Mouse (Mus musculus): ENCODE measurements around the gene Pced1a. TPM values are rescaled to one million over a fixed set of nuclear protein-coding genes. Genes with fewer than 3 reads are reported as not detected.
A peak's percentile ranks its signal among the peaks of the same experiment; 100 is the strongest.

The Pced1a gene
- polyA plus RNA-seq, 1 experiment from 2014 or later, result 14.4 TPM

DNA sequence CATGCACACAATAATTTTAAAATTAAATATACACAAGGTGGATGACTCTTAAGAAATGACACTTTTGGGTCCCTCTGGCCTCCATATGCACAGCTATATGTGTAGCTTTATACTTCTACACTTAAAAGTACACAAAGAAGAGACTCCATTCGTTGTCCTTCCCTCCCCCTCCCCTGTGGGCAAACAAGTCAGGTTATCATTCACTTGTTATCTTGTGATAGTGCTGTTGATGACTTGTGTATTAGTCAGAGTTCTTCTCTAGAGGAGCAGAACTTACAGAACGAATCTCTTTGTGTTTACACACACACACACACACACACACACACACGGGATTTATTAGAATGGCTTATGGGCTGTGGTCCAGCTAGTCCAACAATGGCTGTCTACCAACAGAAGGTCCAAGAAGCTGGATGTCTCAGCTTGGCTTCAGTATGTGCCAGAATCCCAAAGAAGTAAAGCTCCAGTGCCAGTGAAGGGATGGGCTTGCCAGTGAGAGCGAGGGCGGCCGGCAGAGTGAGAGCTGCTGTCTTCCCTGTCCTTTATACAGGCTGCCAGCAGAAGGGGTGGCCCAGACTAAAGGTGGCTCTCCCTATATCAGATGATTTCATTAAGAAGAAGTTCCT lies 30.4 kb upstream of the Pced1a start:
- Histone ChIP-seq H3K36me3 (ENCODE audit: control insufficient read depth, insufficient read depth, low read length) (no peaks in the 10 kb centered on the region), H3K4me2 (ENCODE audit: low read depth, low read length) (no peak overlapping the region), H3K27ac (ENCODE audit: low read length) (no peak overlapping the region), H3K4me1 (replicated peaks; ENCODE audit: control insufficient read depth, insufficient read depth, low read length) (peaks cover 13% of the 10 kb centered on the region; the same call in 1 of the 2 replicates), H3K9ac (ENCODE audit: low read length) (no peak overlapping the region), H3K27me3 (ENCODE audit: control insufficient read depth, insufficient read depth, low read depth, low read length) (no peaks in the 10 kb centered on the region; the same call in 1 of the 2 replicates), H3K4me3 (ENCODE audit: low read length) (no peak overlapping the region), H3K9me3 (ENCODE audit: control insufficient read depth, low read length) (no peaks in the 10 kb centered on the region)
- ATAC-seq (ENCODE audit: low read depth), result no peak
- 55% methylated on average over 6 of the region's 6 CpGs for WGBS

DNA sequence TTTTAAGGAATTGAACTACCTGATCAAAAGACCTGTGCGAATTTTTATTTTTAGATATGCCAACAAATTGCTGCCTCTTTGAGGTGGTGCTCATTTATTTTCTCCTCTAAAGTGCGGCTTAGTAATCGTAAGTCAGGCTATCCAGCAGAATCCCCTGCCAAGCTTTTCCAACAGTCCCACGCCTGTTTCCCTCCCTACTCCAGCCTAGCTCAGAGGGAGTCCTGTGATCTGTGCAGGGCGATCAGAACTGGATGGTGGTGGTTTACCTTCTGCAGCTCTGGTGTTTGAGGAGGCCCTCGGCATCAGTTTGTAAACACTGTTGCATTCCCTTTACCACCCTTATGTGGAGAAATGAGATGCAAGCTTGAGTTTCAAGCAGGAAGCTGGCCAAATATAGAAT lies 28.9 kb upstream of the Pced1a start:
- peaks cover 15% of the 10 kb centered on the region; the same call in 1 of the 2 replicates for H3K4me1 ChIP-seq (replicated peaks; ENCODE audit: control insufficient read depth, insufficient read depth, low read length)
- H3K27me3 ChIP-seq (ENCODE audit: control insufficient read depth, insufficient read depth, low read depth, low read length), result peaks cover 1% of the 10 kb centered on the region
- no peak overlapping the region for H3K4me3 ChIP-seq (ENCODE audit: low read length)
- H3K9ac ChIP-seq (ENCODE audit: low read length), result no peak overlapping the region
- H3K27ac ChIP-seq (ENCODE audit: low read length), result no peak overlapping the region
- 58% methylated on average over 6 of the region's 6 CpGs for WGBS
- H3K36me3 ChIP-seq (ENCODE audit: control insufficient read depth, insufficient read depth, low read length), result no peaks in the 10 kb centered on the region
- ATAC-seq (ENCODE audit: low read depth), result no peak
- no peak overlapping the region for H3K4me2 ChIP-seq (ENCODE audit: low read depth, low read length)
- no peaks in the 10 kb centered on the region for H3K9me3 ChIP-seq (ENCODE audit: control insufficient read depth, low read length)

DNA sequence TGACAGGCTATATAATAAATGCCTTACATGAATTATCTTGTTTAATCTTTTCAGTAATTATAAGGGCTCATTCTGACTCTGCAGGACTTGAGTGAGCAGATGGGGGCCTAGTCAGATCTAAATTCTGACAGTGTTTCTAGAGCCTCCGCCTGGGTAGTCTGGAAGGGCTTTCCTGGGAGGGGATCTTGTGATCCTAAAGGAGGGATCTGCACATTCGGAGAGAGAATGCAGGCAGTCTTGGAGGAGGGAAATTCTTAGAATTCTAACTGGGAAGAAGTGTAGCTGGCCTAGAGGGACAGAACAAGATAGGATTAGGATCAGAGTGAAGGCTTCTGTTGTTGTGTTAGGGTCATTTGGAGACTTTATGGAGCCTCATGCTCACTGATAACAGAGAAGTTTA lies 27.8 kb upstream of the Pced1a start:
- Histone ChIP-seq H3K36me3 (ENCODE audit: control insufficient read depth, insufficient read depth, low read length) (no peaks in the 10 kb centered on the region), H3K4me1 (replicated peaks; ENCODE audit: control insufficient read depth, insufficient read depth, low read length) (peaks cover 15% of the 10 kb centered on the region; the same call in 1 of the 2 replicates), H3K27me3 (ENCODE audit: control insufficient read depth, insufficient read depth, low read depth, low read length) (peaks cover 6% of the 10 kb centered on the region), H3K9me3 (ENCODE audit: control insufficient read depth, low read length) (no peaks in the 10 kb centered on the region), H3K4me2 (ENCODE audit: low read depth, low read length) (no peak overlapping the region), H3K9ac (ENCODE audit: low read length) (no peak overlapping the region), H3K4me3 (ENCODE audit: low read length) (no peak overlapping the region), H3K27ac (ENCODE audit: low read length) (no peak overlapping the region)
- WGBS, result 69% methylated on average over 2 of the region's 2 CpGs
- ATAC-seq (ENCODE audit: low read depth), result no peak

DNA sequence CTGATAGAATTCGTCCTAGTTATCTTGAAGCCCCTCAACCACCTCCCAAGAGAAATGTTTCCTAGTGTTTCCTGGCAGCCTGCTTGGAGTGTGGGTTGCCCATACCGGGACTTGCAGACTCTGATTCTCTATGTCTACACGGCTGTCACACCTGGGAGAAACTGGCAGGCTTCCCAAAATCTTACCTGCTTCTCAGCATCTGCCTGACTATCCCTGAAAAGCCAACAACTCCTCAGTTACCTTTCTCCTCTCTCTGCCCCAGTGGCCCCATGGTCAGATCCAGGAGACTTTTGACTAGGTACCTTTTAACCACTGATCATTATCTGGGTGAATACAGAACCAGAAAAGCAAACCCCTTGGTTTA lies 27.2 kb upstream of the Pced1a start:
- H3K27ac ChIP-seq (ENCODE audit: low read length), result no peak overlapping the region
- H3K9me3 ChIP-seq (ENCODE audit: control insufficient read depth, low read length), result no peaks in the 10 kb centered on the region
- WGBS, result 62% methylated on average over 3 of the region's 3 CpGs
- no peaks in the 10 kb centered on the region for H3K36me3 ChIP-seq (ENCODE audit: control insufficient read depth, insufficient read depth, low read length)
- peak overlapping the region; percentile 70; the same call in 1 of the 2 replicates for H3K4me2 ChIP-seq (ENCODE audit: low read depth, low read length)
- ATAC-seq (ENCODE audit: low read depth), result no peak
- H3K9ac ChIP-seq (ENCODE audit: low read length), result no peak overlapping the region
- peaks cover 15% of the 10 kb centered on the region; the same call in 1 of the 2 replicates for H3K4me1 ChIP-seq (replicated peaks; ENCODE audit: control insufficient read depth, insufficient read depth, low read length)
- peaks cover 6% of the 10 kb centered on the region for H3K27me3 ChIP-seq (ENCODE audit: control insufficient read depth, insufficient read depth, low read depth, low read length)
- no peak overlapping the region for H3K4me3 ChIP-seq (ENCODE audit: low read length)

DNA sequence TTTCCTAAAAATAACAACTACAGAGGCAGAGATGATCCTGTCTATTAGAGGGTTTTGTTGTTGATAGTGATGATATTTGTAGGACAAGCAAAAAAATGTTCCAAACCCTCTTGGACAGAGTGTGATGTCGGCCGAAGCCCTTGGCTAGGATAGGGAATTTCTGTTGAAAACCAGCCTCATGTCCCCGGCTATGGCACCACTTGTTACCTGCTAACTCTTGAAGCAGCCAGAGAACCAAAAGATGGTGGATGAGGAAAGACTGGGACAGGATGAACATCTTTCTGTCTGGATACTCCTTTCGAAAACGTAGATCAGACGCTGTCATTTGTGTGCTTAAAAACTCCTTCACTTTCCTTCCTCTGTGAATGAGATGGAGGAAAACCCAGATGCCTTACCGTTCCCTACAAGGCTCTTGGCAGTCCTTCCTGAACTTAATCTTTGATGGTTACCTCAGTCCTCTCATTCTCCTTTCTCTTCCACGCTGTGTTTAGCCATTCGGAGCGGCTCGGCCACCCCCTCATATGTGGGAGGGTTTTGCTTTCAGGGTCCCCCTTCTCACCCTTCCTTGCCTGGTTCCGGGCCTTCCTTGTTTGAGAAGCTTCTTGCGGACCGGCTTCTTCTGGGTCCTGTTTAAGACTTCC lies 26.7 kb upstream of the Pced1a start:
- 62% methylated on average over 14 of the region's 14 CpGs for WGBS

DNA sequence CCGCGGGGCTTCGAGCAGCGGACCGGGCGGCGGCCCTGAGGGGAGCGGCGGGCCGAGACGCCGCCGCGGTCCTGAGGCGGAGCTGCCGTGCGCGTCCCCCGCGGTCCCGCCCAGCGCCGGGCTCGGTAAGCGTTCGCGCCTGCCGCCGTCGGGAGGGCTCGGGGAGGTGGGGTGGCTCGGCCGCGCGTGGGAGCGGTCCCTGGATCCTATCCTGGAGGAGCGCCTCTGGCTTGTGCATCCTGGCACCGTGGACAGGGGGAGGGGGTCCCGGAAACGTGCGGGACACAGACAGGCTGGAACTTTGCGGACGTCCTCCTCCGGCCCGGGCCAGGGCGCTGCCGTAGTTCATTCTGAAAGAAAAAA lies 25.9 kb upstream of the Pced1a start:
- Histone ChIP-seq H3K9me3 (ENCODE audit: control insufficient read depth, low read length) (no peaks in the 10 kb centered on the region), H3K27ac (ENCODE audit: low read length) (peak overlapping the region; percentile 73), H3K4me3 (ENCODE audit: low read length) (peak overlapping the region; percentile 84), H3K27me3 (ENCODE audit: control insufficient read depth, insufficient read depth, low read depth, low read length) (peaks cover 6% of the 10 kb centered on the region), H3K36me3 (ENCODE audit: control insufficient read depth, insufficient read depth, low read length) (no peaks in the 10 kb centered on the region), H3K4me2 (ENCODE audit: low read depth, low read length) (peak overlapping the region; percentile 70), H3K4me1 (replicated peaks; ENCODE audit: control insufficient read depth, insufficient read depth, low read length) (peaks cover 13% of the 10 kb centered on the region; the same call in 1 of the 2 replicates), H3K9ac (ENCODE audit: low read length) (peak overlapping the region; percentile 85)
- WGBS, result under 1% methylated on average over 35 of the region's 47 CpGs
- peak; percentile 90 for ATAC-seq (ENCODE audit: low read depth)

More for the DNA sequence above, 26.7 kb upstream of the Pced1a start:
- peak overlapping the region; percentile 85 for H3K9ac ChIP-seq (ENCODE audit: low read length)
- H3K27ac ChIP-seq (ENCODE audit: low read length), result no peak overlapping the region
- H3K36me3 ChIP-seq (ENCODE audit: control insufficient read depth, insufficient read depth, low read length), result no peaks in the 10 kb centered on the region
- peak overlapping the region; percentile 84 for H3K4me3 ChIP-seq (ENCODE audit: low read length)
- peaks cover 15% of the 10 kb centered on the region; the same call in 1 of the 2 replicates for H3K4me1 ChIP-seq (replicated peaks; ENCODE audit: control insufficient read depth, insufficient read depth, low read length)
- ATAC-seq (ENCODE audit: low read depth), result no peak
- peak overlapping the region; percentile 70 for H3K4me2 ChIP-seq (ENCODE audit: low read depth, low read length)
- H3K9me3 ChIP-seq (ENCODE audit: control insufficient read depth, low read length), result no peaks in the 10 kb centered on the region
- H3K27me3 ChIP-seq (ENCODE audit: control insufficient read depth, insufficient read depth, low read depth, low read length), result peaks cover 6% of the 10 kb centered on the region

DNA sequence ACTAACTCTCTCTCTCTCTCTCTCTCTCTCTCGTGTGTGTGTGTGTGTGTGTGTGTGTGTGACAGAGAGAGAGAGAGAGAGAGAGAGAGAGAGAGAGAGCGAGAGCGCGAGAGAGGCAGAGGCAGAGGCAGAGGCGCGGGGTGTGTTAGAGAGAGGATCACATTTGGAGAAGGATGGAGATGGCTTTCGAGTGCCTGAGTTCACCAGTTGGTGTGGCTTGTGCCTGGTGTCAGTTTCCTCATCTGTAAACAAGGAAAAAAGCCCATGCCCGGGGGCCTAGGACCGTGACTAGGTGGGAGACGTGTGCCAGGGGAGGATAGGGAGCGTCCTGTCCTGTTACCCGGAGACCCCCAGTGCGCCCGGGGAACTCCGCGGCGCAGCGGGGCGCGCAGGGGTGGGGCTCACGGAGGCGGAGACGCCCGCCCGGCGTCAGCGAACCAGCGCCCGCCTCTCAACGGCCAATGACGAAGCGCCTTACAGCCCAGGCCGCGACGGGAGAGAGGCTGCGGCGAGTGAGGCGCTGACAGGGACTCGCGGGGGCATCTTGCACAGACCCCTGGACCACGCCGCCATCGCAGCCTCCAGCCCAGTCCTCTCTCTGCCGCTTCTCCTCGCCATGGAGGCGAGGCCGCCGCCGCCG lies 25.4 kb upstream of the Pced1a start, which contains the start of gene Ptpra:
Gene Ptpra (plus strand): TSS at position 485 of the 640 bp plus-strand sequence.
- peak within 1 kb of the TSS; percentile 70 for H3K4me2 ChIP-seq (ENCODE audit: low read depth, low read length)
- H3K9me3 ChIP-seq (ENCODE audit: control insufficient read depth, low read length), result no peaks in the 10 kb centered on the region
- H3K27ac ChIP-seq (ENCODE audit: low read length), result peak within 1 kb of the TSS; percentile 73
- H3K27me3 ChIP-seq (ENCODE audit: control insufficient read depth, insufficient read depth, low read depth, low read length), result peaks cover 6% of the 10 kb centered on the region
- peaks cover 13% of the 10 kb centered on the region; the same call in 1 of the 2 replicates for H3K4me1 ChIP-seq (replicated peaks; ENCODE audit: control insufficient read depth, insufficient read depth, low read length)
- H3K9ac ChIP-seq (ENCODE audit: low read length), result peak within 1 kb of the TSS; percentile 85
- 0% methylated on average over 39 of the region's 50 CpGs for WGBS
- H3K4me3 ChIP-seq (ENCODE audit: low read length), result peak within 1 kb of the TSS; percentile 84
- no peaks in the 10 kb centered on the region for H3K36me3 ChIP-seq (ENCODE audit: control insufficient read depth, insufficient read depth, low read length)
- ATAC-seq (ENCODE audit: low read depth), result peak; percentile 98

DNA sequence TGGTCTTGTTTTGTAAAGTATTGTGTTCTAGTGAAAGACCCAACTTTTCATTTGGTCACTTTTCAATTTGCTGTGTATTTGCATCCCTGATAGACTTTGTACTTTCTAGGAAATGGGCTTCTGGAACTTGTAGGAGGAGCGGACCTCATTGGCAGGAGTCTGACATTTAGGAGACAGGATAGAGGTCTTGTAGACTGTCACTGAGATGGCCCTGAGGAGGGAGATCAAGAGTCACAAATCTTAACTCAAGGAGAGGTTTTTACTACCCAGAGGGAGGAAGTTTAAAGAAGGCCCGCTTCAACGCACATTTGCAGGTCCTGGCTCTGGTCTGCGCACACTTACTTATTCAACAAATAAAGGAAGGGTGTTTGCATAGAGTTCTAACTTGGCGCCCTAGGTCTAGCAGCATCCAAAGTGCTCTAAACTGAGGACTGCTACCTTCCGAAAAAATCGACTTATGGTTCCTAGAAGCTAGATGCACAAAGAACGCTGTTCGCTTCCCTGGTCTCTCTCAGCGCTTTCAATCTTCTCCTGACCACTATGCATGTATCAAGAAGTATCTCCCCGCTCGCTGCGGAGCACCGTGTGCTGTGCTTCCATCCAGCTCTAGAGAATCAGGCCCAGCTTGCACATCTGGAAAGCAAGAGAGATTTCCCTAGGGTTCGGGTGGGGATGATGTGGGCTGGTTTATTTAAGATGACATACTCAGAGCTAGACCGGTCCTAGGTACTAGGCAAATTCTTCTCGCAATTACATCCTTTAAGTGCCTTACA lies 24.7 kb upstream of the Pced1a start:
- Histone ChIP-seq H3K4me2 (ENCODE audit: low read depth, low read length) (peak overlapping the region; percentile 70), H3K9me3 (ENCODE audit: control insufficient read depth, low read length) (no peaks in the 10 kb centered on the region), H3K27ac (ENCODE audit: low read length) (no peak overlapping the region), H3K27me3 (ENCODE audit: control insufficient read depth, insufficient read depth, low read depth, low read length) (peaks cover 6% of the 10 kb centered on the region), H3K4me1 (replicated peaks; ENCODE audit: control insufficient read depth, insufficient read depth, low read length) (peaks cover 13% of the 10 kb centered on the region; the same call in 1 of the 2 replicates), H3K4me3 (ENCODE audit: low read length) (peak overlapping the region; percentile 84), H3K36me3 (ENCODE audit: control insufficient read depth, insufficient read depth, low read length) (no peaks in the 10 kb centered on the region), H3K9ac (ENCODE audit: low read length) (peak overlapping the region; percentile 85)
- 8% methylated on average over 17 of the region's 17 CpGs for WGBS
- no peak for ATAC-seq (ENCODE audit: low read depth)

Data from lung, embryonic 16.5 days (tissue).